Mouse (Mus musculus): ENCODE data around the gene Olfr1325. TPM values are rescaled to one million over a fixed set of nuclear protein-coding genes. Genes with fewer than 3 reads are reported as not detected.
"Not testable (repeated sequence)": the region's sequence is repeated elsewhere in the genome, so short reads cannot be mapped to it uniquely, and the experiment has no call there.

Gene Olfr1325
- polyA plus RNA-seq (2015; fragmentation: Nextera tagmentation; extraction: Ambion mirVana) = not detected in 2 replicates

DNA sequence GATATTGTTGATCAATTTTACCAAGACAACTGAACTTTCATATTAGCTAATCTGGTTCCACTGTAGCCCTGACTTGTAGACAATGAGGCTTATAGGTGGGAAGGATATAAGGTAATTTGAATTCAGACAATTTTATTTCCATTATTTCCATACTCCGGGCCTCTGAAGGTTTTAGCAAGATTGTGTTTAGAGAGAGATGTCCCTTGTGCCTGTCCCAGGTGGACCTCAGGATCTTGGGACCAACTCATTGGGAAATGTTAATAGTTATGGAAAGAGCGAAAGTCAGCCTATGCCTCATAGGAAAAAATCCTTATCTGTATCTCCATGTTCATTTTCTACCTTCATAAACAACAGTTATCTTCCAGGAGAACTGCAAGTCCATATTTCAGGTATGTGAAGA, at the start of gene Olfr1325:
Gene Olfr1325, plus strand, starts transcription at position 301 of the 400 bp plus-strand sequence.
- no peak within 1 kb of the TSS for H3K9ac ChIP-seq (replicated peaks; ENCODE audit: low read length)
- H3K4me3 ChIP-seq (ENCODE audit: low read length) = no peak within 1 kb of the TSS
- H3K9me3 ChIP-seq (ENCODE audit: low read length) = no peaks in the 10 kb centered on the region
- H3K27ac ChIP-seq (ENCODE audit: low read length) = no peak within 1 kb of the TSS
- H3K36me3 ChIP-seq (ENCODE audit: insufficient read depth, low read length) = no peaks in the 10 kb centered on the region
- H3K27me3 ChIP-seq (ENCODE audit: insufficient read depth, low read length) = no peaks in the 10 kb centered on the region
- H3K4me2 ChIP-seq (replicated peaks; ENCODE audit: low read depth, low read length) = no peak within 1 kb of the TSS
- H3K4me1 ChIP-seq (ENCODE audit: insufficient read depth, low read length) = no peaks in the 10 kb centered on the region
- no peak for ATAC-seq (ENCODE audit: low FRiP score, low TSS enrichment)
- 82% methylated on average over 2 of the region's 2 CpGs for WGBS

GRCm38 (mm10) chrX:74574788-74575187, 17.7 kb upstream of the Olfr1325 start, which contains the start of gene Olfr1326-ps1:
TSS of gene Olfr1326-ps1 (minus strand) at chrX:74574888.
- no peaks in the 10 kb centered on the region for H3K4me1 ChIP-seq (ENCODE audit: insufficient read depth, low read length)
- no peak within 1 kb of the TSS for H3K27ac ChIP-seq (ENCODE audit: low read length)
- H3K9ac ChIP-seq (replicated peaks; ENCODE audit: low read length) = no peak within 1 kb of the TSS
- H3K27me3 ChIP-seq (ENCODE audit: insufficient read depth, low read length) = no peaks in the 10 kb centered on the region
- ATAC-seq (ENCODE audit: low FRiP score, low TSS enrichment) = no peak
- no peak within 1 kb of the TSS for H3K4me2 ChIP-seq (replicated peaks; ENCODE audit: low read depth, low read length)
- H3K9me3 ChIP-seq (ENCODE audit: low read length) = no peaks in the 10 kb centered on the region
- no peaks in the 10 kb centered on the region for H3K36me3 ChIP-seq (ENCODE audit: insufficient read depth, low read length)
- no peak within 1 kb of the TSS for H3K4me3 ChIP-seq (ENCODE audit: low read length)

GRCm38 (mm10) chrX:74645466-74646323, 53.2 kb downstream of the Olfr1325 start, which contains the start of gene Gm5640:
TSS of gene Gm5640 (minus strand) at chrX:74645635.
- H3K4me3 ChIP-seq (ENCODE audit: low read length); H3K36me3 ChIP-seq (ENCODE audit: insufficient read depth, low read length); H3K4me2 ChIP-seq (replicated peaks; ENCODE audit: low read depth, low read length); H3K27me3 ChIP-seq (ENCODE audit: insufficient read depth, low read length); H3K27ac ChIP-seq (ENCODE audit: low read length); H3K9me3 ChIP-seq (ENCODE audit: low read length); H3K9ac ChIP-seq (replicated peaks; ENCODE audit: low read length); H3K4me1 ChIP-seq (ENCODE audit: insufficient read depth, low read length): not testable (repeated sequence)
- 46% methylated on average over 3 of the region's 5 CpGs for WGBS
- ATAC-seq (ENCODE audit: low FRiP score, low TSS enrichment) = peak; percentile 35; the same call in 1 of the 2 replicates

DNA sequence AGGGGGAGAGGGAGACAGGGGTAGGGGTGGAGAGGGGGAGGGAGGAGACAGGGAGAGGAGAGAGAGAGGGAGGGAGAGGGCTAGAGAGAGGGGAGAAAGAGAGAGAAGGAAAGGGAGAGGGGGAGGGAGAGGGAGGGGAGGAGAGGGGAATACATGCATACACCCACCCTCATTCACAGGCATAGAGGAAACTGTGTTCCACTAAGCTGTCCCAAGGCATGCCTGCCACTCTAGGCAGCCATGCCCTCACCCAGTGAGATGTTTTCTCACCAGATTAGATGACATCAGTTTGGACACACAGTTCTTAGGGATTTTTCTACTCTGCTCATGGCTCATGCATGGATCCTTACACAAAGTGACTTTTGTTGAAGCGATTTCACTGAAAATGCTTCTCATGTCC, 53.9 kb downstream of the Olfr1325 start:
- H3K4me2 ChIP-seq (replicated peaks; ENCODE audit: low read depth, low read length); H3K36me3 ChIP-seq (ENCODE audit: insufficient read depth, low read length); H3K4me3 ChIP-seq (ENCODE audit: low read length); H3K27me3 ChIP-seq (ENCODE audit: insufficient read depth, low read length); ATAC-seq (ENCODE audit: low FRiP score, low TSS enrichment); H3K27ac ChIP-seq (ENCODE audit: low read length); H3K9me3 ChIP-seq (ENCODE audit: low read length); H3K9ac ChIP-seq (replicated peaks; ENCODE audit: low read length); H3K4me1 ChIP-seq (ENCODE audit: insufficient read depth, low read length): not testable (repeated sequence)
- no CpG with 5 or more reads among the region's 1 CpGs for WGBS

Other genes starting within 250 kb of the Olfr1325 start
- gene Lage3, start 239.1 kb upstream of the Olfr1325 start, polyA plus RNA-seq (2015; fragmentation: Nextera tagmentation; extraction: Ambion mirVana) = 108 and 113 TPM in 2 replicates
- gene Ubl4a, start 219.5 kb upstream of the Olfr1325 start, polyA plus RNA-seq (2015; fragmentation: Nextera tagmentation; extraction: Ambion mirVana) = 77.5 and 83.4 TPM in 2 replicates
- 23.3 and 25.7 TPM in 2 replicates for gene Slc10a3, start 219.3 kb upstream of the Olfr1325 start, polyA plus RNA-seq (2015; fragmentation: Nextera tagmentation; extraction: Ambion mirVana)
- gene Fam3a, start 199.4 kb upstream of the Olfr1325 start, polyA plus RNA-seq (2015; fragmentation: Nextera tagmentation; extraction: Ambion mirVana) = 45.9 and 47.1 TPM in 2 replicates
- 22.7 and 23.2 TPM in 2 replicates for gene Ikbkg, start 199.4 kb upstream of the Olfr1325 start, polyA plus RNA-seq (2015; fragmentation: Nextera tagmentation; extraction: Ambion mirVana)
- 53.6 and 54.4 TPM in 2 replicates for gene G6pdx, start 163.5 kb upstream of the Olfr1325 start, polyA plus RNA-seq (2015; fragmentation: Nextera tagmentation; extraction: Ambion mirVana)
- gene Gm6880, start 111.3 kb upstream of the Olfr1325 start, polyA plus RNA-seq (2015; fragmentation: Nextera tagmentation; extraction: Ambion mirVana) = not detected in 2 replicates
- not detected in 2 replicates for gene Olfr1326-ps1, start 17.8 kb upstream of the Olfr1325 start, polyA plus RNA-seq (2015; fragmentation: Nextera tagmentation; extraction: Ambion mirVana)
- not detected in 2 replicates for gene Gm5640, start 53.0 kb downstream of the Olfr1325 start, polyA plus RNA-seq (2015; fragmentation: Nextera tagmentation; extraction: Ambion mirVana)
- not detected in 2 replicates for gene Gm6890, start 148.2 kb downstream of the Olfr1325 start, polyA plus RNA-seq (2015; fragmentation: Nextera tagmentation; extraction: Ambion mirVana)
- gene Gm5936, start 244.5 kb downstream of the Olfr1325 start, polyA plus RNA-seq (2015; fragmentation: Nextera tagmentation; extraction: Ambion mirVana) = not detected in 2 replicates